Comparison of ENCODE assay signal across 14 mouse cellular contexts in the genomic region with DNA sequence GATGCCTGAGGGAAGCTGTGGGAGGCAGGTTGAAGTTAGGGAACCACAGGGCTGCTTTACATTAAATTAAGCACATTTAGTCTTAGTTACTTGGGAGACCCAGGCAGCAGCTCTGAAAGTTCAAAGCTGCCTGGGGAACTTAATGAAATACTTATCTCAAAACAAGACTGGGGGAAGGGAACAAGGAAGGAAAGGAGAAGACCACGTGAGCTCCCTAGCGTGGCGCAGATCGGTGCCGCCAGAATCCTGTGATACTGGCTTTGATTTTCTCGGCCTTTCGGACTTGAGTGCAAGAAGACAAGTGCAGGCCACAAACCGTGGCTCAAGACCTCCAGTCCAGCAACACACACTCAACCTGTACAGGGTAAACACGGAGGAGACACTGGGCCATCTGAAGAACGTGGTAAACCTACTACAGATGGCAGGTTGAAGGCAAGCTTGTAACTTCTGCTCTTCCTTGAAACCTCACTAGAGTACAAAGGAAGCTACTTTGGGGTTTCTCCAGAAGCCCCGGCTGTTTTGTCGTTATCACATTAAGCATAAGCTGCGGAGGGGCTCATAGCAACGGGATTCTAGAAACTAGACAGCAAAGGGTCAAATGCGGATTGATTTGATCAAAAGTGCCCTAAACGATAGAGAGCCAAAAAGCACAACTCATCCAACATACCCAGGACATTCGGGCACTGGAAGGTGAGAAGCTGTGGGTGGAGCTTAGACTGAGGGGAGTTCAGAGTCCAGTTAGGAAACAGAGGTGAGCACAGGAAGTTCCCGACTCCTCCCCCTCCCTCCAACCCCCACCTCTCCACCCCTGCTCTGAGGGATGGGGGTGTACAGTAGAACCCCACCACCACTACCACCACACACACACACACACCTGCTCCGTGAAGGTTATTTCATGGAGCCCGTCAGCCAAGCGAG. TPM values are rescaled to one million over a fixed set of nuclear protein-coding genes. Genes with fewer than 3 reads are reported as not detected.
DNase-seq lines count a peak whose midpoint lies in the region; ATAC-seq and TF ChIP-seq lines count a peak whose summit lies in the region.
"Had no signal": no experiment of that assay in that cellular context is flagged by ENCODE, and none has a peak within 500 bp of the region (broad histone marks: within the 10 kb centered on the region; RNA-seq: fewer than 3 reads in every experiment).

No protein-coding gene starts in this region.

- no peak for TF ChIP-seq CTCF in kidney, adult 2 months (conservative IDR thresholded peaks at IDR 0.05; ENCODE audit: insufficient read depth, insufficient read length, low read depth, low read length)
- TF ChIP-seq CTCF in intestine, postnatal 0 days (IDR thresholded peaks at IDR 0.05; ENCODE audit: low read depth) = no peak

- no peak overlapping the region for H3K27ac ChIP-seq in kidney, adult 2 months (ENCODE audit: insufficient read depth, low read depth, low read length)
- no peak overlapping the region for H3K27ac ChIP-seq in intestine, postnatal 0 days (ENCODE audit: low read depth, low read length)
- no peak overlapping the region for H3K27ac ChIP-seq in stomach, embryonic 16.5 days (ENCODE audit: low read length)
- H3K27ac ChIP-seq in midbrain, embryonic 10.5 days (replicated peaks) = no peak overlapping the region
- H3K27ac ChIP-seq: hindbrain, embryonic 13.5 days had no signal

- peak overlapping the region; percentile 37 for H3K4me2 ChIP-seq in intestine, postnatal 0 days (replicated peaks; ENCODE audit: low read depth)
- H3K4me2 ChIP-seq in stomach, embryonic 16.5 days (ENCODE audit: low read depth, low read length) = 0 out of 2 replicates have a peak overlapping the region, but pooled peaks have one; percentile 12
- H3K4me2 ChIP-seq: heart, embryonic 12.5 days; hindbrain, embryonic 13.5 days had no signal

- peak; percentile 70 for ATAC-seq in intestine, postnatal 0 days
- ATAC-seq in stomach, embryonic 16.5 days (ENCODE audit: insufficient read depth, low FRiP score) = no peak
- ATAC-seq: Patski had no signal

- TF ChIP-seq POLR2A in kidney, adult 2 months (IDR thresholded peaks at IDR 0.05; ENCODE audit: low read depth, low read length) = no peak

- 68% methylated on average over 21 of the region's 21 CpGs for WGBS in kidney, adult 2 months
- 57% methylated on average over 21 of the region's 21 CpGs for WGBS in intestine, postnatal 0 days
- 57% methylated on average over 21 of the region's 21 CpGs for WGBS in stomach, embryonic 16.5 days
- 72% methylated on average over 20 of the region's 21 CpGs for WGBS in midbrain, embryonic 10.5 days

- no peaks in the 10 kb centered on the region for H3K27me3 ChIP-seq in kidney, adult 2 months (replicated peaks; ENCODE audit: control insufficient read depth, insufficient read depth, low read length)
- H3K27me3 ChIP-seq in intestine, postnatal 0 days (replicated peaks; ENCODE audit: control insufficient read depth, insufficient read depth, low read length) = no peaks in the 10 kb centered on the region
- no peaks in the 10 kb centered on the region for H3K27me3 ChIP-seq in stomach, embryonic 16.5 days (ENCODE audit: control insufficient read depth, insufficient read depth, low read length)
- peaks cover 46% of the 10 kb centered on the region for H3K27me3 ChIP-seq in midbrain, embryonic 10.5 days (ENCODE audit: low read depth, poor library complexity, severe bottlenecking)
- H3K27me3 ChIP-seq: Patski had no signal

- no peak overlapping the region for H3K9ac ChIP-seq in intestine, postnatal 0 days (ENCODE audit: low read depth, low read length)
- H3K9ac ChIP-seq in stomach, embryonic 16.5 days (ENCODE audit: low read length) = no peak overlapping the region
- H3K9ac ChIP-seq: heart, embryonic 12.5 days; hindbrain, embryonic 13.5 days had no signal

- H3K4me1 ChIP-seq in kidney, adult 2 months (ENCODE audit: control insufficient read depth, insufficient read depth, low read length) = peaks cover 7% of the 10 kb centered on the region
- H3K4me1 ChIP-seq in intestine, postnatal 0 days (replicated peaks; ENCODE audit: control insufficient read depth, insufficient read depth, low read length) = no peaks in the 10 kb centered on the region
- H3K4me1 ChIP-seq in stomach, embryonic 16.5 days (ENCODE audit: control insufficient read depth, insufficient read depth, low read length) = peaks cover 16% of the 10 kb centered on the region
- peaks cover 36% of the 10 kb centered on the region for H3K4me1 ChIP-seq in midbrain, embryonic 10.5 days

- no peaks in the 10 kb centered on the region for H3K36me3 ChIP-seq in kidney, adult 2 months (ENCODE audit: control insufficient read depth, insufficient read depth, low read length)
- H3K36me3 ChIP-seq in intestine, postnatal 0 days (ENCODE audit: control insufficient read depth, insufficient read depth) = no peaks in the 10 kb centered on the region
- H3K36me3 ChIP-seq in stomach, embryonic 16.5 days (ENCODE audit: control insufficient read depth, insufficient read depth, low read length) = no peaks in the 10 kb centered on the region
- no peaks in the 10 kb centered on the region for H3K36me3 ChIP-seq in midbrain, embryonic 10.5 days

- H3K9me3 ChIP-seq in intestine, postnatal 0 days (ENCODE audit: control insufficient read depth) = no peaks in the 10 kb centered on the region
- H3K9me3 ChIP-seq in stomach, embryonic 16.5 days (replicated peaks; ENCODE audit: control insufficient read depth, low read length) = no peaks in the 10 kb centered on the region
- H3K9me3 ChIP-seq in midbrain, embryonic 10.5 days (replicated peaks) = no peaks in the 10 kb centered on the region
- H3K9me3 ChIP-seq: heart, embryonic 12.5 days; hindbrain, embryonic 13.5 days had no signal

- peak; percentile 55 for DNase-seq in kidney, adult 2 months
- DNase-seq in kidney, adult 18-20 months = no peak
- peak; percentile 9 for DNase-seq in T-cell, adult 2 months (ENCODE audit: low spot score)
- no peak for DNase-seq in midbrain, embryonic 10.5 days (ENCODE audit: low spot score)
- DNase-seq in ovary, postnatal 36 days (ENCODE audit: low spot score) = no peak
- DNase-seq in right cerebral cortex, postnatal 25 days = no peak
- DNase-seq: adrenal gland, postnatal 25 days; B cell, adult 2 months; cerebellum, adult 2 months had no signal

- H3K4me3 ChIP-seq in kidney, adult 2 months (ENCODE audit: insufficient read depth, low read depth, low read length) = no peak overlapping the region; the same call in 1 of the 2 replicates
- H3K4me3 ChIP-seq in intestine, postnatal 0 days (ENCODE audit: low read depth, low read length) = no peak overlapping the region
- no peak overlapping the region for H3K4me3 ChIP-seq in stomach, embryonic 16.5 days (replicated peaks; ENCODE audit: low read length)
- H3K4me3 ChIP-seq in midbrain, embryonic 10.5 days = no peak overlapping the region
- H3K4me3 ChIP-seq: heart, embryonic 12.5 days; hindbrain, embryonic 13.5 days had no signal

RNA-seq across cellular contexts. Expression of a gene that starts 1.5 kb away (rescaled TPM):
- polyA plus RNA-seq in kidney, adult 2 months (2012; rRNA removed) = 6.9 and 7.8 TPM in 2 replicates
- polyA plus RNA-seq in intestine, postnatal 0 days (2015; fragmentation: Nextera tagmentation; extraction: Ambion mirVana) = 21.1 and 21.3 TPM in 2 replicates
- polyA plus RNA-seq in stomach, embryonic 16.5 days (2015; fragmentation: Nextera tagmentation; extraction: Ambion mirVana) = 6.6 and 8.3 TPM in 2 replicates
- polyA plus RNA-seq in midbrain, embryonic 10.5 days (2016; fragmentation: Nextera tagmentation; extraction: Ambion mirVana) = 1.9 and 2.5 TPM in 2 replicates

Comparison
In these comparisons a context has a peak if more than half of its experiments do, and no peak if none do; other contexts are left out.
1. DNase-seq: peak in kidney, adult 2 months (single experiment) and T-cell, adult 2 months (single experiment); none in kidney, adult 18-20 months (single experiment), midbrain, embryonic 10.5 days (single experiment), ovary, postnatal 36 days (single experiment) and right cerebral cortex, postnatal 25 days (single experiment).